Mouse (Mus musculus): ENCODE results near the gene Fam205a1. TPM values are rescaled to one million over a fixed set of nuclear protein-coding genes. Genes with fewer than 3 reads are reported as not detected.
"Not testable (repeated sequence)": the region's sequence is repeated elsewhere in the genome, so short reads cannot be mapped to it uniquely, and the experiment has no call there.

The Fam205a1 gene
- polyA plus RNA-seq, 1 experiment from 2014 or later: not detected

DNA sequence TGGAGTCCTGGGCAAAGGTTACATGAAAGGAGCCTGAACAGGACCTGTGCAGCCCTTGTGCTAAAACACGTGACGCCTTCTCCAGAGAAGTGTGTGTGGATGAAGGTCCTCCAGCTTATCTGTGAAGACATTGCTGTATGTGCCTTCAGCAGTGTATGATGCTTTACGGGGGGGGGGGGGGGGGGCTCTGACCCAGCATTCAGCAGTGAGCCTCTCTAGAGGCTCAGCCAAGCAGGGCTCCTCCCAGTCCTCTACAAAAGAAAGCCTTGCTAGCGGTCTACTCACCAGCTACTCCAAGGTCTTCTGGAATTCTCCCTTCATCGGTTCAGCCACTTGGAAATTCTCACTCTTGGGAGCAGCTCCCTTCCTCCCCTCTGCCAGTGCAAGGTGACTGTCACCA lies 9.8 kb upstream of the Fam205a1 start:
- H3K27me3 ChIP-seq (ENCODE audit: insufficient read depth, low read length); H3K9me3 ChIP-seq (ENCODE audit: low read length); H3K4me3 ChIP-seq (ENCODE audit: low read length); H3K4me2 ChIP-seq (replicated peaks; ENCODE audit: low read depth, low read length); ATAC-seq (ENCODE audit: low FRiP score, low TSS enrichment); H3K27ac ChIP-seq (ENCODE audit: low read length); H3K9ac ChIP-seq (replicated peaks; ENCODE audit: low read length); H3K36me3 ChIP-seq (ENCODE audit: insufficient read depth, low read length); H3K4me1 ChIP-seq (ENCODE audit: insufficient read depth, low read length): not testable (repeated sequence)
- WGBS: 89% methylated on average over 4 of the region's 5 CpGs

DNA sequence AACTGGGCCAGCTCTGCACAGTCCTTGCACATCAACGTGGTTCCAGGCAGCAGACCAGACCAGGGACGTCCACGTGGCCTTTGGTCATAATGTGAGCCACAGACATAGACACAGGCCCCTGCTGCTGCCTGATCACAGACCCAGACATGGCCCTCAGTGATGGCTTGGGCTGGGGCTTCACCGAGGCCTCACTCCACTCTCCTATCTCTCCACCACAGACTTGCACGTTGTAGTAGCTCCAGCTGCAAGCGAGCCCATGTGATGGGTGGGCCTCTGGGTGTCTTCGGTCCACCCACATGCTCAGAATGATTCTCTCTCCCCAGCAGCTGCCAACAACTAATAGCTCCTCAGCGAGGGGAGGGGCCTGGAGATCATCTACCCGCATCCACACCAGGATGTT lies 6.8 kb upstream of the Fam205a1 start:
- 77% methylated on average over 9 of the region's 9 CpGs for WGBS
- H3K9ac ChIP-seq (replicated peaks; ENCODE audit: low read length); H3K4me2 ChIP-seq (replicated peaks; ENCODE audit: low read depth, low read length); H3K9me3 ChIP-seq (ENCODE audit: low read length); H3K27ac ChIP-seq (ENCODE audit: low read length); H3K4me1 ChIP-seq (ENCODE audit: insufficient read depth, low read length); H3K4me3 ChIP-seq (ENCODE audit: low read length); H3K27me3 ChIP-seq (ENCODE audit: insufficient read depth, low read length); ATAC-seq (ENCODE audit: low FRiP score, low TSS enrichment); H3K36me3 ChIP-seq (ENCODE audit: insufficient read depth, low read length): not testable (repeated sequence)

DNA sequence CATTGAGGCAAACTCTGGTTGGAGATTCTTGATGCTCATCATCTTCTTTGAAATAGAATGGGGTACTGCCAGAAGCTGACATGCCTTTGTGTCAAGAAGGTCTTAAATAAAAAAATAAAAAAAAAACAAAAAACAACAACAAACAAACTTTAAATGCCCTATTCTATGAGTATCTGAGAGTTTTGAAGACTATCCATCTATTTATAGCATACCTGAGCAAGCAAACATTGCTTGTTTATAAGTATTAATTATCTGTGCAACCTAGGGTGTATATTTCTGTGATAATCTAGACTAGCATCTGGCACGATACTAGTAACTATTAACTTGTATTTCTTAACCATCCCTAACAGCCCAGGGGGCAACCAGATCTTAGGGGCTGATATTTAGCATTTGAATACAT lies 3.0 kb upstream of the Fam205a1 start, which contains the start of gene Gm12394:
Gene Gm12394 (minus strand): TSS at position 101 of the 400 bp plus-strand sequence.
- H3K9me3 ChIP-seq (ENCODE audit: low read length); H3K27ac ChIP-seq (ENCODE audit: low read length); H3K36me3 ChIP-seq (ENCODE audit: insufficient read depth, low read length); H3K4me2 ChIP-seq (replicated peaks; ENCODE audit: low read depth, low read length); H3K27me3 ChIP-seq (ENCODE audit: insufficient read depth, low read length); ATAC-seq (ENCODE audit: low FRiP score, low TSS enrichment); H3K4me3 ChIP-seq (ENCODE audit: low read length); H3K9ac ChIP-seq (replicated peaks; ENCODE audit: low read length); H3K4me1 ChIP-seq (ENCODE audit: insufficient read depth, low read length): not testable (repeated sequence)
- WGBS: 80% methylated on average over 1 of the region's 1 CpGs

Other genes with a start within 250 kb of the Fam205a1 start
- gene Gm10591, start 241.7 kb downstream of the Fam205a1 start, polyA plus RNA-seq (2015; fragmentation: Nextera tagmentation; extraction: Ambion mirVana): 0.64 and 0.65 TPM in 2 replicates
- 0.26 and 0.30 TPM in 2 replicates for gene Gm2564, start 224.2 kb downstream of the Fam205a1 start, polyA plus RNA-seq (2015; fragmentation: Nextera tagmentation; extraction: Ambion mirVana)
- gene Ccl27b, start 198.6 kb downstream of the Fam205a1 start, polyA plus RNA-seq (2015; fragmentation: Nextera tagmentation; extraction: Ambion mirVana): not detected in 2 replicates
- gene Il11ra2, start 192.0 kb downstream of the Fam205a1 start, polyA plus RNA-seq (2015; fragmentation: Nextera tagmentation; extraction: Ambion mirVana): not detected in 2 replicates
- 0.45 TPM in 1 of 2 replicates, not detected in the other for gene 4930578G10Rik, start 118.3 kb downstream of the Fam205a1 start, polyA plus RNA-seq (2015; fragmentation: Nextera tagmentation; extraction: Ambion mirVana)
- gene Ccl19, start 97.3 kb downstream of the Fam205a1 start, polyA plus RNA-seq (2015; fragmentation: Nextera tagmentation; extraction: Ambion mirVana): 0.54 TPM in 1 of 2 replicates, not detected in the other
- gene Ccl21a, start 79.9 kb downstream of the Fam205a1 start, polyA plus RNA-seq (2015; fragmentation: Nextera tagmentation; extraction: Ambion mirVana): 68.5 and 77.1 TPM in 2 replicates
- 0.06 and 0.14 TPM in 2 replicates for gene Gm12394, start 2.9 kb upstream of the Fam205a1 start, polyA plus RNA-seq (2015; fragmentation: Nextera tagmentation; extraction: Ambion mirVana)
- gene Fam205c, start 20.3 kb upstream of the Fam205a1 start, polyA plus RNA-seq (2015; fragmentation: Nextera tagmentation; extraction: Ambion mirVana): 0.17 and 0.28 TPM in 2 replicates
- gene Phf24, start 62.8 kb upstream of the Fam205a1 start, polyA plus RNA-seq (2015; fragmentation: Nextera tagmentation; extraction: Ambion mirVana): 0.44 and 0.79 TPM in 2 replicates
- 7.3 and 7.5 TPM in 2 replicates for gene Dnajb5, start 95.9 kb upstream of the Fam205a1 start, polyA plus RNA-seq (2015; fragmentation: Nextera tagmentation; extraction: Ambion mirVana)
- gene 1700022I11Rik, start 115.7 kb upstream of the Fam205a1 start, polyA plus RNA-seq (2015; fragmentation: Nextera tagmentation; extraction: Ambion mirVana): 0.39 and 1.7 TPM in 2 replicates
- 560 and 578 TPM in 2 replicates for gene Vcp, start 146.6 kb upstream of the Fam205a1 start, polyA plus RNA-seq (2015; fragmentation: Nextera tagmentation; extraction: Ambion mirVana)
- 19.5 and 20.6 TPM in 2 replicates for gene Fancg, start 156.6 kb upstream of the Fam205a1 start, polyA plus RNA-seq (2015; fragmentation: Nextera tagmentation; extraction: Ambion mirVana)
- gene Pigo, start 171.9 kb upstream of the Fam205a1 start, polyA plus RNA-seq (2015; fragmentation: Nextera tagmentation; extraction: Ambion mirVana): 29.8 and 32.2 TPM in 2 replicates
- gene Stoml2, start 177.8 kb upstream of the Fam205a1 start, polyA plus RNA-seq (2015; fragmentation: Nextera tagmentation; extraction: Ambion mirVana): 363 and 374 TPM in 2 replicates
- 11.7 and 12.9 TPM in 2 replicates for gene Fam214b, start 192.3 kb upstream of the Fam205a1 start, polyA plus RNA-seq (2015; fragmentation: Nextera tagmentation; extraction: Ambion mirVana)
- gene Unc13b, start 205.1 kb upstream of the Fam205a1 start, polyA plus RNA-seq (2015; fragmentation: Nextera tagmentation; extraction: Ambion mirVana): 6.8 and 8.6 TPM in 2 replicates

All from kidney, embryonic 16.5 days (tissue).